Mouse (Mus musculus) regulatory T cell (primary cell): ENCODE measurements around the gene Tmem238.
"Not testable (repeated sequence)": the region's sequence is repeated elsewhere in the genome, so short reads cannot be mapped to it uniquely, and the experiment has no call there.

Experiments used
- in situ Hi-C: fragments of 300-600 bp; cut with MboI, MseI; formaldehyde crosslinking; loops from one replicate; pipeline ENCODE4 v1.15.1; 2025; ENCODE audit warnings: high pct_unique_total_duplicates

Gene Tmem238

GRCm38 (mm10) chr7:4789436-4789935 lies at the start of gene Tmem238:
TSS of gene Tmem238 (minus strand) at chr7:4789656.
- in situ Hi-C loops, result no loop called here

GRCm38 (mm10) chr7:4837639-4838038 lies 48.2 kb upstream of the Tmem238 start:
- in situ Hi-C loops, result no loop called here

GRCm38 (mm10) chr7:4836351-4836792 lies 46.9 kb upstream of the Tmem238 start:
- in situ Hi-C loops, result no loop called here

- in situ Hi-C loops, result no loop called here
These were observed 46.3 kb upstream of the Tmem238 start for GRCm38 (mm10) chr7:4835631-4836327.

- in situ Hi-C loops, result no loop called here
These were observed 41.0 kb upstream of the Tmem238 start for GRCm38 (mm10) chr7:4830476-4830875.

GRCm38 (mm10) chr7:4825365-4825764 lies 35.9 kb upstream of the Tmem238 start:
- in situ Hi-C loops, result no loop called here

GRCm38 (mm10) chr7:4822162-4822907 lies 32.9 kb upstream of the Tmem238 start:
- in situ Hi-C loops, result no loop called here

- in situ Hi-C loops, result no loop called here
These were observed 32.2 kb upstream of the Tmem238 start for GRCm38 (mm10) chr7:4821690-4822089.

GRCm38 (mm10) chr7:4820925-4821324 lies 31.5 kb upstream of the Tmem238 start:
- in situ Hi-C loops, result not testable (repeated sequence)

GRCm38 (mm10) chr7:4816559-4816958 lies 27.1 kb upstream of the Tmem238 start:
- in situ Hi-C loops, result no loop called here

- in situ Hi-C loops, result no loop called here
These were observed 23.8 kb upstream of the Tmem238 start for GRCm38 (mm10) chr7:4813105-4813791.

- in situ Hi-C loops, result no loop called here
These were observed 23.0 kb upstream of the Tmem238 start, which contains the start of gene Ube2s for GRCm38 (mm10) chr7:4812303-4813104. TSS of gene Ube2s (minus strand) at chr7:4812590.

- in situ Hi-C loops, result no loop called here
These were observed 22.4 kb upstream of the Tmem238 start for GRCm38 (mm10) chr7:4811842-4812302.

GRCm38 (mm10) chr7:4811131-4811530 lies 21.7 kb upstream of the Tmem238 start:
- in situ Hi-C loops, result not testable (repeated sequence)

GRCm38 (mm10) chr7:4806716-4807115 lies 17.3 kb upstream of the Tmem238 start:
- in situ Hi-C loops, result no loop called here

GRCm38 (mm10) chr7:4802247-4802646 lies 12.8 kb upstream of the Tmem238 start:
- in situ Hi-C loops, result no loop called here

- in situ Hi-C loops, result no loop called here
These were observed 6.4 kb upstream of the Tmem238 start for GRCm38 (mm10) chr7:4795767-4796433.

- in situ Hi-C loops, result no loop called here
These were observed 5.2 kb upstream of the Tmem238 start for GRCm38 (mm10) chr7:4794631-4795168.

- in situ Hi-C loops, result no loop called here
These were observed 4.2 kb upstream of the Tmem238 start for GRCm38 (mm10) chr7:4793674-4794073.

- in situ Hi-C loops, result not testable (repeated sequence)
These were observed 3.8 kb upstream of the Tmem238 start for GRCm38 (mm10) chr7:4793248-4793647.
